8 mouse cellular contexts compared by ENCODE assay signal in genomic region chr10:78350796-78351556, GRCm38 (mm10). TPM values are rescaled to one million over a fixed set of nuclear protein-coding genes. Genes with fewer than 3 reads are reported as not detected.
DNase-seq lines count a peak whose midpoint lies in the region; ATAC-seq and TF ChIP-seq lines count a peak whose summit lies in the region.

No protein-coding gene starts in this region.

- no peak overlapping the region for H3K27ac ChIP-seq in cerebellum, adult 2 months (ENCODE audit: insufficient read depth, low read length)
- no peak overlapping the region for H3K27ac ChIP-seq in thymus, adult 2 months (ENCODE audit: control insufficient read depth, insufficient read depth, low read length)
- H3K27ac ChIP-seq in limb, embryonic 14.5 days (replicated peaks; ENCODE audit: low read depth, low read length) = no peak overlapping the region
- no peak overlapping the region; the same call in 1 of the 2 replicates for H3K27ac ChIP-seq in stomach, embryonic 15.5 days

- peak overlapping the region; percentile 79 for H3K4me2 ChIP-seq in limb, embryonic 14.5 days (replicated peaks; ENCODE audit: low read depth, low read length, severe bottlenecking)
- H3K4me2 ChIP-seq in stomach, embryonic 15.5 days = peak overlapping the region; percentile 72

- TF ChIP-seq CTCF in cerebellum, adult 2 months (IDR thresholded peaks at IDR 0.05; ENCODE audit: borderline replicate concordance, insufficient read depth, low read depth, low read length) = no peak
- no peak for TF ChIP-seq CTCF in thymus, adult 2 months (IDR thresholded peaks at IDR 0.05; ENCODE audit: borderline replicate concordance, control insufficient read depth, extremely low read depth, insufficient read depth, low read length, poor library complexity)

- no peak for ATAC-seq in limb, embryonic 14.5 days (ENCODE audit: low FRiP score, low read depth)
- no peak for ATAC-seq in stomach, embryonic 15.5 days (ENCODE audit: insufficient read depth, low FRiP score, low read depth)

- peaks cover 36% of the 10 kb centered on the region for H3K4me1 ChIP-seq in cerebellum, adult 2 months (ENCODE audit: control insufficient read depth, insufficient read depth, low read length)
- peaks cover 14% of the 10 kb centered on the region for H3K4me1 ChIP-seq in thymus, adult 2 months (replicated peaks; ENCODE audit: control insufficient read depth, insufficient read depth, low read length)
- H3K4me1 ChIP-seq in limb, embryonic 14.5 days (ENCODE audit: control insufficient read depth, insufficient read depth, low read length) = peaks cover 13% of the 10 kb centered on the region
- H3K4me1 ChIP-seq in stomach, embryonic 15.5 days = peaks cover 19% of the 10 kb centered on the region

- WGBS in cerebellum, adult 2 months = 2% methylated on average over 6 of the region's 6 CpGs
- WGBS in thymus, adult 2 months = 53% methylated on average over 6 of the region's 6 CpGs
- WGBS in limb, embryonic 14.5 days = 33% methylated on average over 6 of the region's 6 CpGs
- WGBS in stomach, embryonic 15.5 days = 23% methylated on average over 6 of the region's 6 CpGs

- no peaks in the 10 kb centered on the region for H3K27me3 ChIP-seq in cerebellum, adult 2 months (ENCODE audit: control insufficient read depth, insufficient read depth, low read length)
- no peaks in the 10 kb centered on the region for H3K27me3 ChIP-seq in thymus, adult 2 months (ENCODE audit: control insufficient read depth, insufficient read depth, low read length)
- H3K27me3 ChIP-seq in limb, embryonic 14.5 days (ENCODE audit: control insufficient read depth, insufficient read depth, low read length) = no peaks in the 10 kb centered on the region
- no peaks in the 10 kb centered on the region for H3K27me3 ChIP-seq in stomach, embryonic 15.5 days (replicated peaks)

- peak in 1 of 2 experiments; percentile 49 for DNase-seq in cerebellum, adult 2 months
- DNase-seq in cerebellum, adult 11-12 months = no peak
- no peak for DNase-seq in thymus, adult 2 months
- no peak for DNase-seq in thymus, postnatal 14 days
- no peak for DNase-seq in limb, embryonic 14.5 days (ENCODE audit: low spot score)
- no peak for DNase-seq in retina, embryonic 14.5 days (ENCODE audit: low spot score)
- no peak for DNase-seq in gastrocnemius, adult 8-10 months (ENCODE audit: low spot score in 2 of 2)

- TF ChIP-seq POLR2A in cerebellum, adult 2 months (IDR thresholded peaks at IDR 0.05; ENCODE audit: borderline replicate concordance, insufficient read depth, low read length) = no peak
- no peak for TF ChIP-seq POLR2A in thymus, adult 2 months (IDR thresholded peaks at IDR 0.05; ENCODE audit: control insufficient read depth, extremely low read depth, insufficient read depth, low read length, poor library complexity)
- no peak for TF ChIP-seq POLR2A in limb, embryonic 14.5 days (IDR thresholded peaks at IDR 0.05; ENCODE audit: borderline replicate concordance, extremely low read depth, insufficient read depth, insufficient read length)

- no peaks in the 10 kb centered on the region for H3K9me3 ChIP-seq in limb, embryonic 14.5 days (ENCODE audit: control insufficient read depth, low read length)
- H3K9me3 ChIP-seq in stomach, embryonic 15.5 days = no peaks in the 10 kb centered on the region

- H3K36me3 ChIP-seq in thymus, adult 2 months (ENCODE audit: control insufficient read depth, insufficient read depth, low read length) = no peaks in the 10 kb centered on the region
- H3K36me3 ChIP-seq in limb, embryonic 14.5 days (ENCODE audit: control insufficient read depth, insufficient read depth, low read length) = 0 out of 2 replicates have a peak, but pooled peaks cover 4% of the 10 kb centered on the region
- no peaks in the 10 kb centered on the region for H3K36me3 ChIP-seq in stomach, embryonic 15.5 days

- peak overlapping the region; percentile 85 for H3K4me3 ChIP-seq in cerebellum, adult 2 months (replicated peaks; ENCODE audit: insufficient read depth, low read depth, low read length)
- peak overlapping the region; percentile 99; the same call in 1 of the 2 replicates for H3K4me3 ChIP-seq in thymus, adult 2 months (ENCODE audit: control insufficient read depth, insufficient read depth, low read length)
- H3K4me3 ChIP-seq in limb, embryonic 14.5 days (replicated peaks; ENCODE audit: low read length) = peak overlapping the region; percentile 85
- H3K4me3 ChIP-seq in stomach, embryonic 15.5 days (replicated peaks) = peak overlapping the region; percentile 87

- peak overlapping the region; percentile 97 for H3K9ac ChIP-seq in limb, embryonic 14.5 days (ENCODE audit: low read depth, low read length, severe bottlenecking)
- peak overlapping the region; percentile 97; the same call in 1 of the 2 replicates for H3K9ac ChIP-seq in stomach, embryonic 15.5 days

RNA-seq across cellular contexts. Expression of gene Agpat3, which starts 1.3 kb away (rescaled TPM):
- 246 and 256 TPM in 2 replicates for polyA plus RNA-seq in cerebellum, adult 2 months (2012; rRNA removed)
- polyA plus RNA-seq in thymus, adult 2 months (2012; rRNA removed) = 386 and 423 TPM in 2 replicates
- polyA plus RNA-seq in limb, embryonic 14.5 days (2012; rRNA removed) = 83.0 and 109 TPM in 2 replicates
- 89.7 and 111 TPM in 2 replicates for polyA plus RNA-seq in limb, embryonic 14.5 days (2014; fragmentation: Nextera tagmentation; extraction: Ambion mirVana)
- 60.7 and 68.0 TPM in 2 replicates for polyA plus RNA-seq in stomach, embryonic 15.5 days (2015; fragmentation: Nextera tagmentation; extraction: Ambion mirVana)
- 100 to 1,000 TPM; 107 to 126 (median 122) TPM for total RNA-seq in gastrocnemius, adult 8-10 months (2022)
